Mouse (Mus musculus) kidney, adult 2 months (tissue): ENCODE measurements around the gene Lrit2. TPM values are rescaled to one million over a fixed set of nuclear protein-coding genes. Genes with fewer than 3 reads are reported as not detected.

Experiments used
- DNase-seq: peaks from one replicate; pipeline ENCODE4 v3.0.0; 2021
- H3K27ac ChIP-seq: fragments of 200-500 bp; 2 replicates; pipeline ENCODE4 v1.5.1; 2012; ENCODE audit warnings: low read depth, low read length, control low read depth, inconsistent platforms; ENCODE audit not compliant: insufficient read depth
- H3K27me3 ChIP-seq: fragments of 200-500 bp; replicated peaks from 2 replicates; pipeline ENCODE4 v1.6.1; 2012; ENCODE audit warnings: mild to moderate bottlenecking, moderate library complexity, low read length, inconsistent platforms; ENCODE audit not compliant: control insufficient read depth, insufficient read depth
- H3K36me3 ChIP-seq: fragments of 200-500 bp; 2 replicates; pipeline ENCODE4 v1.6.1; 2012; ENCODE audit warnings: mild to moderate bottlenecking, moderate library complexity, low read length, inconsistent platforms; ENCODE audit not compliant: control insufficient read depth, insufficient read depth
- H3K4me1 ChIP-seq: fragments of 200-500 bp; 2 replicates; pipeline ENCODE4 v1.6.1; 2011; ENCODE audit warnings: low read length; ENCODE audit not compliant: control insufficient read depth, insufficient read depth
- H3K4me3 ChIP-seq: fragments of 200-500 bp; 2 replicates; pipeline ENCODE4 v1.5.1; 2011; ENCODE audit warnings: mild to moderate bottlenecking, low read depth, low read length, control low read depth; ENCODE audit not compliant: insufficient read depth
- CTCF ChIP-seq: fragments of 200-500 bp; conservative IDR thresholded peaks from 2 replicates; pipeline ENCODE4 v1.5.1; 2011; ENCODE audit warnings: low read depth, mild to moderate bottlenecking, control low read depth, low read length, moderate library complexity, mixed read lengths; ENCODE audit not compliant: insufficient read depth, insufficient read length
- POLR2A ChIP-seq: fragments of 200-500 bp; IDR thresholded peaks from one replicate; pipeline ENCODE4 v1.6.1; 2011; ENCODE audit warnings: low read depth, low read length, control low read depth
- WGBS: fragments of 180-500 bp; shearing (Covaris S2); methylation state at CpG from one replicate; pipeline ENCODE4 v1.1.7; 2018; 5-methylcytosine and 5-hydroxymethylcytosine counted together
- polyA plus RNA-seq: library from polyadenylated mRNA; depleted of rRNA; stranded (reverse); fragments of >200 nt; gene quantifications from 2 replicates; pipeline ENCODE4 v1.2.3, GENCODE M21; 2012

Gene Lrit2
- polyA plus RNA-seq, 1 experiment = 0.03 TPM

DNA sequence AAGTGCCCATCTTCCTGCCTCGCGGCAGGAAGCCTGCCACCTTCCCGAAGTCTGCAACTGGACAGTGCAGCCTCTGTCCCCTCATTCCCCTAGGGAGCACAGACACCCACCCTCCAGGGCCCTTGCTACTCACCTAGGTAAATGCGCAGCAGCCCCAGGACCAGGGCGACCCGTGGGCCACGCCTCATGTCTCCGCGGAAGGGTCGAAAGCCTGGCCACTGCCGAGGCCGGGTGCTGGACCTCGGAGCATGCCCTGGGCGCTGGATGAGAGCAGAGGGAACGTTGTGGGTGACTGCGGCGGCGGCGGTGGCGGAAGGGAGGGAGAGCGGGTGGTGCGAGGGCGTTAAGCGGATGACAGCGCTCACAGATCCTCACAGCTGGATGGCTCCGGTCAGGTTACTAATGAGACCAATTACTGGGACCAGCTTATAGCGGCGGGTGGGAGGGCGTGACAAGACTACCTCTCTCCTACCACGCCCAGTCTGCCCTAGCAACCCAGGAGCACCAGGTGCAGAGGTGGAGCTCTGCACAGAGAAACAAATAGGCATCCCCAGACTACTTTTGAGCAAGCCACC, 30.3 kb downstream of the Lrit2 start, which contains the start of gene Cdhr1:
Gene Cdhr1 (minus strand): TSS at position 392 of the 575 bp plus-strand sequence.
- no peaks in the 10 kb centered on the region for H3K27me3 ChIP-seq
- H3K4me3 ChIP-seq = no peak within 1 kb of the TSS
- TF ChIP-seq CTCF = no peak
- no peak for TF ChIP-seq POLR2A
- WGBS = under 1% methylated on average over 29 of the region's 30 CpGs
- no peaks in the 10 kb centered on the region for H3K36me3 ChIP-seq
- DNase-seq = peak; percentile 12
- no peaks in the 10 kb centered on the region for H3K4me1 ChIP-seq
- no peak within 1 kb of the TSS for H3K27ac ChIP-seq

DNA sequence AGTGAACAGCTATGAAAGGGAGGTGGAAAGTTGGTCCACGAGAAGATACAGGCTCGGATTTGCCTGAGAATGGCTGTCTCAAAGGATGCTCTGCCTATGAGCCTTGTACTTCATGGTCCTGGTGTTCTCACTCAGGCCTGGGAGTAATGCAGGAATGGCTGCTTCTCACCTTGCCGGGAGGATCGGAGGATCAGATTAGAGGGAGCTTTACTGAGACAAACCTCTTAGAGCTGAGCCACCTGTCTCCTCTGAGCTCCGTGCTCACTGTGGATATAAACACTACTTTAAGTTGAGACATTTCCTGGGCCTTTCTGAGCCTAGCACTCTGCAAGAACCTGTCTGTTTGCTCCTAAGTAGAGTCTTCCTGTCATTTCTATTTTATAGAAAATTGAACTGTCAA, 33.8 kb downstream of the Lrit2 start:
- H3K4me1 ChIP-seq = no peaks in the 10 kb centered on the region
- 75% methylated on average over 5 of the region's 5 CpGs for WGBS
- no peak for DNase-seq
- TF ChIP-seq CTCF = no peak
- no peak for TF ChIP-seq POLR2A
- H3K27me3 ChIP-seq = no peaks in the 10 kb centered on the region
- no peak overlapping the region for H3K27ac ChIP-seq
- no peak overlapping the region for H3K4me3 ChIP-seq
- no peaks in the 10 kb centered on the region for H3K36me3 ChIP-seq

DNA sequence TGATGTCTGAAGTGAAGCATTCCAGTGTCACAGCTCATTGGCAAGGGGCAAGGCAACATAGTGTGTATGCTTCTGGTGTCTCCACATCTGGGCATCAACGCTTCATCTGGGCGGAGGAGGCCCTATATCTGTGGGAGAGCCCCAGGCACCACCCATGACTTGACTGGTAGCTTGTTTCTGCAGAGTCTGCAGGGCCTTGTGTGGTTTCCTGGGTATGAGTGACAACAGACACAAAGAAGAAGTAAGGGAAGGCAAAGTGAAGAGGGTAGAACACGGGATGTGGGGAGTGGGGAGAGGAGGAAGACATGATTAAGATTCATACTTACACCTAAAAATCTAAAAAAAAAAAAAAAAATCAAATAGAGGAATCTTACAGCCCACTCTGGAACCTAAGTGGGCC, 34.8 kb downstream of the Lrit2 start:
- Histone ChIP-seq H3K27ac (no peak overlapping the region), H3K4me1 (no peaks in the 10 kb centered on the region), H3K36me3 (no peaks in the 10 kb centered on the region), H3K27me3 (no peaks in the 10 kb centered on the region), H3K4me3 (no peak overlapping the region)
- 66% methylated on average over 3 of the region's 3 CpGs for WGBS
- DNase-seq = no peak
- TF ChIP-seq POLR2A (no peak), CTCF (no peak)

DNA sequence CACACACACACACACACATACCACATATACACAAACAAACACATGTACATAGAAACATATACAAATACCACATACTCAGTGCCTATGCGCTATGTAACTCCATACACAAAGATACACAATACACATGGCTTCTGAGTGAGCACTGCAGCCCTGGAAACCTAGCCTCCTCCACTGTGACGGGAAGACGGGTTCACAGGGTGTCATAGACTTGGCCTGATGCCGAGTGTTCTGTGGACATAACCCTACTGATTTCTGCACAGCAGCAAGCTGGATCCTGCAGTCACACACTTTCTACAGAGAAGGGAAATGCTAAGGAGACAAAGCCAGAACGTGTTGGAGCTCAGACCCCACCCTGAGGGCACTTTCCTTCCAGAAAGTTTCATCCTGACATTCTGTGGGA, 37.0 kb downstream of the Lrit2 start:
- Histone ChIP-seq H3K4me3 (no peak overlapping the region), H3K36me3 (no peaks in the 10 kb centered on the region), H3K4me1 (no peaks in the 10 kb centered on the region), H3K27me3 (no peaks in the 10 kb centered on the region), H3K27ac (no peak overlapping the region)
- 37% methylated on average over 5 of the region's 5 CpGs for WGBS
- peak; percentile 58 for DNase-seq
- TF ChIP-seq CTCF (no peak), POLR2A (no peak)

DNA sequence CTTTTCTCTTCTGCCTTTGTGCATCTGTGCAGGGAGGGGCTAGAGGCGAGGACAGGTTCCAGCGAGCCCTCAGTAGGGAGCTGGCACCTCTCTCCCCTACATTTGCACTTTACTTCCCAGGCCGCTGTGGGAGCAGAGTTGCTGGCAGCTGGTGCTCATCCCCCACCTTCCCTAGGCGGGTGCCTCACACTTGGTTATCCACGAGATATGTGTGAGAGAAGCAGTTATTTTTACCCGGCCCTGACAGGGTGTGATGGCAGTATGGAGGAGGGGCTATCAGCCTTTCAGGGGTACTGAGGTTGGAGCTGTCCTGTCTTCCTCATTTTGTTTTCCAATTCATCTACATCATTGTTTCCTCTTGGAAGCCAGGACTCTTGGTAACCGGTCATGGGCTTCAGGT, 38.1 kb downstream of the Lrit2 start:
- Histone ChIP-seq H3K27ac (no peak overlapping the region), H3K27me3 (no peaks in the 10 kb centered on the region), H3K36me3 (no peaks in the 10 kb centered on the region), H3K4me3 (no peak overlapping the region), H3K4me1 (0 out of 2 replicates have a peak, but pooled peaks cover 3% of the 10 kb centered on the region)
- no peak for TF ChIP-seq POLR2A
- TF ChIP-seq CTCF = no peak
- DNase-seq = no peak
- 38% methylated on average over 7 of the region's 7 CpGs for WGBS

DNA sequence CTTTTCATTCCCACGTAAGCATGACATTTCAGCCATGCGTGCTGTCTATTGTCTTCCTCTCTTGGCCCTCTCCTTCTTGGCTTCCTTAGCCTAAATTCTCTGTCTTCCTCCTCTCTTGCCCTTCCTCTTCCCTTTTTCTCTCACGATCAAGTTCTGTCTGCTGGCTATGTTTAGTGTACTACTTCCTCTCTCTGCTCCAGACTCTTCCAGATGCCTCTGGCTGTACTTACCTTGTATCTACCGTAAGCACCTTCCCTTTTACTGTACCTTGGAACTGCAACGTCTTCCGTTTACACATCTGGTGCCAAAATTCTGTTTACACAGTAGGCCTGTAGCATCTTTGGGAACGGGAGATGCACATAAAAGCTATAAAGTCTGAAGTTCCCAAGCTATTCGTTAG, 41.7 kb downstream of the Lrit2 start:
- DNase-seq = no peak
- Histone ChIP-seq H3K27ac (no peak overlapping the region), H3K4me3 (no peak overlapping the region), H3K36me3 (no peaks in the 10 kb centered on the region), H3K27me3 (no peaks in the 10 kb centered on the region), H3K4me1 (0 out of 2 replicates have a peak, but pooled peaks cover 3% of the 10 kb centered on the region)
- WGBS = 52% methylated on average over 8 of the region's 8 CpGs
- TF ChIP-seq POLR2A = no peak
- no peak for TF ChIP-seq CTCF

DNA sequence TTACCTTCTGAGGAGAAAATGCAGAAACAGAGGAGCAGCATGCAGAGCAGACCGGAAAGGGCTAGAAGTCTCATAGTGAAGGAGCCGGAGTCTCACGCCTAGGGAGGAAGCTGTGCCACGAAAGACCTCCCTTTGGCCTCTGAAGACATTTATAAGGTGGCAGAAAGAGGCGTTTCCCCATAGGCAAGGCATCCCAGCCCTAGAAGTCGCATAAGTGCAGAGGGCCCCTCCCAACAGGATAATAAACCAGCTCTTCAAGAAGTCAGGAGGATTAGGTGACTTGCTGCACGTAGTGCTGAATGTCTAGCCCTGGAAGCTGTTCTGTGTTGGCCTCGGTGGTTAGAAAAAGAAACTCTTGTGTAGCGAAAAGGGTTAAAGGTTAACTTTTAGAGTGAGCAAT, 42.2 kb downstream of the Lrit2 start:
- no peaks in the 10 kb centered on the region for H3K27me3 ChIP-seq
- H3K36me3 ChIP-seq = no peaks in the 10 kb centered on the region
- no peak for DNase-seq
- H3K4me1 ChIP-seq = 0 out of 2 replicates have a peak, but pooled peaks cover 3% of the 10 kb centered on the region
- H3K4me3 ChIP-seq = no peak overlapping the region
- H3K27ac ChIP-seq = no peak overlapping the region
- TF ChIP-seq POLR2A (no peak), CTCF (no peak)
- 20% methylated on average over 9 of the region's 9 CpGs for WGBS
